Mouse (Mus musculus): ENCODE data around the gene Qpctl. TPM values are rescaled to one million over a fixed set of nuclear protein-coding genes. Genes with fewer than 3 reads are reported as not detected.
"Not testable (repeated sequence)": the region's sequence is repeated elsewhere in the genome, so short reads cannot be mapped to it uniquely, and the experiment has no call there.

Gene Qpctl
- polyA plus RNA-seq, 1 experiment from 2014 or later: 9.0 TPM

- Histone ChIP-seq H3K79me2 (ENCODE audit: inconsistent target) (peaks cover 16% of the 10 kb centered on the region), H3K4me3 (ENCODE audit: inconsistent target) (no peak overlapping the region), H3K36me3 (ENCODE audit: inconsistent target) (peaks cover 13% of the 10 kb centered on the region; the same call in 1 of the 2 replicates), H3K27ac (no peak overlapping the region)
- WGBS (ENCODE audit: missing documents): 94% methylated on average over 8 of the region's 8 CpGs
Measured at GRCm38 (mm10) chr7:19154796-19155195, 5.7 kb upstream of the Qpctl start.

GRCm38 (mm10) chr7:19151121-19151520 lies 2.0 kb upstream of the Qpctl start:
- H3K4me3 ChIP-seq (ENCODE audit: inconsistent target); H3K27ac ChIP-seq: not testable (repeated sequence)
- Histone ChIP-seq H3K79me2 (ENCODE audit: inconsistent target) (peaks cover 16% of the 10 kb centered on the region), H3K36me3 (ENCODE audit: inconsistent target) (peaks cover 13% of the 10 kb centered on the region; the same call in 1 of the 2 replicates)
- 95% methylated on average over 10 of the region's 10 CpGs for WGBS (ENCODE audit: missing documents)

GRCm38 (mm10) chr7:19149626-19150025 lies 535 bp upstream of the Qpctl start, which contains the start of gene Snrpd2:
Gene Snrpd2 (plus strand): TSS chr7:19149722.
- under 1% methylated on average over 24 of the region's 24 CpGs for WGBS (ENCODE audit: missing documents)
- Histone ChIP-seq H3K27ac (peak within 1 kb of the TSS; percentile 45), H3K36me3 (ENCODE audit: inconsistent target) (peaks cover 13% of the 10 kb centered on the region; the same call in 1 of the 2 replicates)

GRCm38 (mm10) chr7:19148180-19148874 lies 764 bp downstream of the Qpctl start:
- 0 out of 2 replicates have a peak overlapping the region, but pooled peaks have one; percentile 21 for H3K27ac ChIP-seq
- WGBS (ENCODE audit: missing documents): 13% methylated on average over 20 of the region's 20 CpGs
- H3K36me3 ChIP-seq (ENCODE audit: inconsistent target): peaks cover 12% of the 10 kb centered on the region; the same call in 1 of the 2 replicates
- peaks cover 16% of the 10 kb centered on the region for H3K79me2 ChIP-seq (ENCODE audit: inconsistent target)
- peak overlapping the region; percentile 96 for H3K4me3 ChIP-seq (ENCODE audit: inconsistent target)

More at GRCm38 (mm10) chr7:19149626-19150025, 535 bp upstream of the Qpctl start, which contains the start of gene Snrpd2:
- Histone ChIP-seq H3K4me3 (ENCODE audit: inconsistent target) (peak within 1 kb of the TSS; percentile 96), H3K79me2 (ENCODE audit: inconsistent target) (peaks cover 16% of the 10 kb centered on the region)

- Histone ChIP-seq H3K4me3 (ENCODE audit: inconsistent target) (no peak overlapping the region), H3K79me2 (ENCODE audit: inconsistent target) (peaks cover 16% of the 10 kb centered on the region), H3K27ac (no peak overlapping the region), H3K36me3 (ENCODE audit: inconsistent target) (peaks cover 5% of the 10 kb centered on the region; the same call in 1 of the 2 replicates)
- WGBS (ENCODE audit: missing documents): 24% methylated on average over 5 of the region's 6 CpGs
Measured at GRCm38 (mm10) chr7:19147497-19148045, 1.5 kb downstream of the Qpctl start.

GRCm38 (mm10) chr7:19146793-19147192 lies 2.3 kb downstream of the Qpctl start:
- Histone ChIP-seq H3K79me2 (ENCODE audit: inconsistent target) (peaks cover 16% of the 10 kb centered on the region), H3K36me3 (ENCODE audit: inconsistent target) (no peaks in the 10 kb centered on the region), H3K27ac (no peak overlapping the region), H3K4me3 (ENCODE audit: inconsistent target) (no peak overlapping the region)
- 91% methylated on average over 10 of the region's 10 CpGs for WGBS (ENCODE audit: missing documents)

GRCm38 (mm10) chr7:19137380-19137779 lies 11.7 kb downstream of the Qpctl start:
- 75% methylated on average over 4 of the region's 5 CpGs for WGBS (ENCODE audit: missing documents)
- no peak overlapping the region for H3K4me3 ChIP-seq (ENCODE audit: inconsistent target)
- H3K36me3 ChIP-seq (ENCODE audit: inconsistent target): peaks cover 43% of the 10 kb centered on the region; the same call in 1 of the 2 replicates
- H3K27ac ChIP-seq: no peak overlapping the region
- peaks cover 28% of the 10 kb centered on the region for H3K79me2 ChIP-seq (ENCODE audit: inconsistent target)

GRCm38 (mm10) chr7:19136673-19137334 lies 12.3 kb downstream of the Qpctl start:
- H3K36me3 ChIP-seq (ENCODE audit: inconsistent target): peaks cover 43% of the 10 kb centered on the region; the same call in 1 of the 2 replicates
- peaks cover 34% of the 10 kb centered on the region for H3K79me2 ChIP-seq (ENCODE audit: inconsistent target)
- no peak overlapping the region for H3K4me3 ChIP-seq (ENCODE audit: inconsistent target)
- 95% methylated on average over 38 of the region's 38 CpGs for WGBS (ENCODE audit: missing documents)
- H3K27ac ChIP-seq: no peak overlapping the region

- Histone ChIP-seq H3K4me3 (ENCODE audit: inconsistent target) (no peak overlapping the region), H3K27ac (no peak overlapping the region), H3K79me2 (ENCODE audit: inconsistent target) (peaks cover 35% of the 10 kb centered on the region), H3K36me3 (ENCODE audit: inconsistent target) (peaks cover 42% of the 10 kb centered on the region; the same call in 1 of the 2 replicates)
- 98% methylated on average over 13 of the region's 13 CpGs for WGBS (ENCODE audit: missing documents)
Measured at GRCm38 (mm10) chr7:19136168-19136567, 12.9 kb downstream of the Qpctl start.

GRCm38 (mm10) chr7:19131324-19131848 lies 17.7 kb downstream of the Qpctl start:
- Histone ChIP-seq H3K27ac (0 out of 2 replicates have a peak overlapping the region, but pooled peaks have one; percentile 27), H3K79me2 (ENCODE audit: inconsistent target) (peaks cover 63% of the 10 kb centered on the region), H3K36me3 (ENCODE audit: inconsistent target) (peaks cover 10% of the 10 kb centered on the region; the same call in 1 of the 2 replicates), H3K4me3 (ENCODE audit: inconsistent target) (peak overlapping the region; percentile 17)
- WGBS (ENCODE audit: missing documents): under 1% methylated on average over 39 of the region's 39 CpGs

- Histone ChIP-seq H3K36me3 (ENCODE audit: inconsistent target) (peaks cover 5% of the 10 kb centered on the region; the same call in 1 of the 2 replicates), H3K4me3 (ENCODE audit: inconsistent target) (peak overlapping the region; percentile 17; the same call in 1 of the 2 replicates), H3K27ac (no peak overlapping the region), H3K79me2 (ENCODE audit: inconsistent target) (peaks cover 69% of the 10 kb centered on the region)
- 32% methylated on average over 4 of the region's 4 CpGs for WGBS (ENCODE audit: missing documents)
Measured at GRCm38 (mm10) chr7:19130657-19131056, 18.4 kb downstream of the Qpctl start.

GRCm38 (mm10) chr7:19129396-19129795 lies 19.7 kb downstream of the Qpctl start:
- WGBS (ENCODE audit: missing documents): 97% methylated on average over 5 of the region's 5 CpGs
- H3K36me3 ChIP-seq (ENCODE audit: inconsistent target): no peaks in the 10 kb centered on the region; the same call in 1 of the 2 replicates
- H3K79me2 ChIP-seq (ENCODE audit: inconsistent target): peaks cover 71% of the 10 kb centered on the region
- no peak overlapping the region for H3K27ac ChIP-seq
- H3K4me3 ChIP-seq (ENCODE audit: inconsistent target): no peak overlapping the region

- Histone ChIP-seq H3K36me3 (ENCODE audit: inconsistent target) (no peaks in the 10 kb centered on the region; the same call in 1 of the 2 replicates), H3K27ac (no peak overlapping the region), H3K4me3 (ENCODE audit: inconsistent target) (no peak overlapping the region), H3K79me2 (ENCODE audit: inconsistent target) (peaks cover 72% of the 10 kb centered on the region)
- WGBS (ENCODE audit: missing documents): 96% methylated on average over 5 of the region's 5 CpGs
Measured at GRCm38 (mm10) chr7:19127744-19128143, 21.3 kb downstream of the Qpctl start.

- Histone ChIP-seq H3K4me3 (ENCODE audit: inconsistent target) (no peak overlapping the region), H3K27ac (no peak overlapping the region), H3K36me3 (ENCODE audit: inconsistent target) (no peaks in the 10 kb centered on the region; the same call in 1 of the 2 replicates), H3K79me2 (ENCODE audit: inconsistent target) (peaks cover 91% of the 10 kb centered on the region)
- WGBS (ENCODE audit: missing documents): 91% methylated on average over 6 of the region's 6 CpGs
Measured at GRCm38 (mm10) chr7:19124713-19125112, 24.4 kb downstream of the Qpctl start.

Measured in macrophage (primary cell).